Mouse (Mus musculus): ENCODE results near the gene C2cd6. TPM values are rescaled to one million over a fixed set of nuclear protein-coding genes. Genes with fewer than 3 reads are reported as not detected.

C2cd6 gene
- polyA plus RNA-seq, 1 experiment = not detected

DNA sequence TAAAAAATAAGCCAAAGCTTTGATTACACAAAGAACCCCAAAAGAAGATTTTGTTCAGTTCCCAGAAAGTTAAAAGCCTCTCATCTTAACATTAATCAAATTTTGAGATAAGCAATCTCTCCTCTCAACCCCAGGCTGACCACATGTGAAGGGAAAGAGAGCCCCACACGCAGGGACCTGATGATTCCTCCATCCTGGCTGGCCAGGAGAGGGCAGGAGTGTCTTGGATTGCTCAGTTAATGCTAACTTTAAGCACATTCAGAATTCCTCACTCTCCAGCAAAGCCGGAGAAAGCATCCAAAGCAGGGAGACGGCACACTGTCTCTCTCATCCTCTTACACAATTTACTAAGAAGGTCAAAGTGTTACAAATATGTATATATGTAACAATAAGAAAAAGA, 26.7 kb downstream of the C2cd6 start:
- peak; percentile 6 for DNase-seq
- no peaks in the 10 kb centered on the region for H3K4me1 ChIP-seq (ENCODE audit: control insufficient read depth, insufficient read depth, low read length)
- TF ChIP-seq CTCF (IDR thresholded peaks at IDR 0.05; ENCODE audit: insufficient read depth, low read length) (peak; percentile 59), POLR2A (IDR thresholded peaks at IDR 0.05; ENCODE audit: borderline replicate concordance, extremely low read depth, low read depth, low read length) (no peak)
- no peak overlapping the region for H3K4me3 ChIP-seq (replicated peaks; ENCODE audit: extremely low read depth, low read depth, low read length)
- 11% methylated on average over 3 of the region's 3 CpGs for WGBS

DNA sequence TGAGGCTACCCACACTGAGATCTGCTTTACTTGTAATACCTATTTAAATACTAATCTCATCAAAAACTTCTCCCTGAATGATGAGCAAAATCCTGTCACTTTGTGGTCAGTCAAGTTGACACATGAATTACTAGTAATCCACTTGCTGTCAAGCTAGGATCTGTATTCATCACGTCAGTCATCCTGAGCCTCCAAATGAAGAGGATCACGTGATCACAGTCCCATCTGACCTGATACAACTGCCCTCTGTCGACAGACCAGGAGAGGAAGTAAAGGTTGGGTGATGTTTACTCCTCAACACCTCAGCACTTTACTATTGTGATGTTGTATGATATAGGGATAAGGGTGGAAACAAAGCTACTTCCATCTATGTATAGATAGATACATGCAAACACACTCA, 31.0 kb downstream of the C2cd6 start:
- DNase-seq = no peak
- Histone ChIP-seq H3K4me3 (replicated peaks; ENCODE audit: extremely low read depth, low read depth, low read length) (no peak overlapping the region), H3K4me1 (ENCODE audit: control insufficient read depth, insufficient read depth, low read length) (no peaks in the 10 kb centered on the region)
- WGBS = 48% methylated on average over 3 of the region's 3 CpGs
- TF ChIP-seq POLR2A (IDR thresholded peaks at IDR 0.05; ENCODE audit: borderline replicate concordance, extremely low read depth, low read depth, low read length) (no peak), CTCF (IDR thresholded peaks at IDR 0.05; ENCODE audit: insufficient read depth, low read length) (no peak)

DNA sequence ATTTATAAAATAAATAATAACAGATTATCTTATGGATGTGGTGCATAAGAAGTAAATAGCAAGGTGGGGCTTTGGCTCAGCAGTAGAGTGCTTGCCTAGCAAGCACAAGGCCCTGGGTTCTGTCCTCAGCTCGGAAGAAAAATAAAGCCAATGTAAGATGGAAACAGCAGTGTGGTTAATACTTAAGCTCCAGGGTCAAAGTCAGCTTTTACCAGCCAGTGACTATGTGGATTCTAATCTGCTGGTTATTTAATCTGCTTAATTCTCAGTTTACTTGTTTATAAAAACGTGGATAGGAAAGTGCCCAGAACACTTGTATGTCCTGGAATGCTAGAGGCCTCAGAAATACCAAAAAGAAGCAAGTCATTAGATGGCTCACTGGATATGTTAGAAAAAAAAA, 37.7 kb downstream of the C2cd6 start:
- Histone ChIP-seq H3K4me1 (ENCODE audit: control insufficient read depth, insufficient read depth, low read length) (no peaks in the 10 kb centered on the region), H3K4me3 (replicated peaks; ENCODE audit: extremely low read depth, low read depth, low read length) (no peak overlapping the region)
- 62% methylated on average over 2 of the region's 2 CpGs for WGBS
- TF ChIP-seq POLR2A (IDR thresholded peaks at IDR 0.05; ENCODE audit: borderline replicate concordance, extremely low read depth, low read depth, low read length) = no peak
- TF ChIP-seq CTCF (IDR thresholded peaks at IDR 0.05; ENCODE audit: insufficient read depth, low read length) = no peak
- DNase-seq = no peak

DNA sequence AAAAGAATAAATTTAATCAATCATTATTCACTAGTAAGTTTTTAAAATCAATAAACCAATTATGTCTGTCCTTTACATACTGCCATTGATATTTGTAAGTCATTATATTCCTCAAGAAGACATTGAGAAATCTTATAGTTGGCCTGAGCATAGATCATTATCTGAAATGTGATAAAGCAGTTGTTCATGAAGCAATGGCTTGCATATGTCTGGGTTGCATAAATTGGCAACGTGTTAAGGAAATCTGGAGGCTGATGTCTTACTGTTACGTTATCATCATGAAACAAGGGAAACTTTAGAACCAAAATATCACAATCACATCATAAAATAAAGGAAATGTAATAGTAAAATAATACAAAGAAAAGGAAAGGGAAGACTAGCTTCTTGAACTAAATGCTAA, 43.4 kb downstream of the C2cd6 start:
- H3K4me1 ChIP-seq (ENCODE audit: control insufficient read depth, insufficient read depth, low read length) = no peaks in the 10 kb centered on the region
- H3K4me3 ChIP-seq (replicated peaks; ENCODE audit: extremely low read depth, low read depth, low read length) = no peak overlapping the region
- WGBS = 58% methylated on average over 2 of the region's 2 CpGs
- no peak for DNase-seq
- TF ChIP-seq POLR2A (IDR thresholded peaks at IDR 0.05; ENCODE audit: borderline replicate concordance, extremely low read depth, low read depth, low read length) = no peak
- TF ChIP-seq CTCF (IDR thresholded peaks at IDR 0.05; ENCODE audit: insufficient read depth, low read length) = no peak

DNA sequence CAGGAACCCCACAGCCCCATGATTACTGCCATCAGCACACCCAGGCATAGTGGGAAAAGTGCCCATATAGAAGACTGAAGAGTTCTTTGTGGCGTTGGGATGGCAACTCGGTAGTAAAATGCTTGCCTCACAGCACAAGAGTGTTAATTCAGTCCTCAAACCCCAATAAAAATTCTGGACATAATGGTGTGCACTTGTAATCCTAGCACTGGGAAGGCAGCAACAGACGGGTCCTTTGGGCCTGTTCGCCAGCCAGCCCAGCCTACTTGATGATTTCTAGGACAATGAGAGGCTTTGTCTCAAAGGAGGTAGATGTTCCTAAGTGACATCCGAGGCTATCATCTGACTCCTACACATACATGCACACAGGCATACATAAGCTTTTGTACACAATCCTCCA, 57.0 kb downstream of the C2cd6 start:
- no peak for DNase-seq
- Histone ChIP-seq H3K4me3 (replicated peaks; ENCODE audit: extremely low read depth, low read depth, low read length) (no peak overlapping the region), H3K4me1 (ENCODE audit: control insufficient read depth, insufficient read depth, low read length) (no peaks in the 10 kb centered on the region)
- TF ChIP-seq POLR2A (IDR thresholded peaks at IDR 0.05; ENCODE audit: borderline replicate concordance, extremely low read depth, low read depth, low read length) (no peak), CTCF (IDR thresholded peaks at IDR 0.05; ENCODE audit: insufficient read depth, low read length) (no peak)
- WGBS = 84% methylated on average over 5 of the region's 5 CpGs

DNA sequence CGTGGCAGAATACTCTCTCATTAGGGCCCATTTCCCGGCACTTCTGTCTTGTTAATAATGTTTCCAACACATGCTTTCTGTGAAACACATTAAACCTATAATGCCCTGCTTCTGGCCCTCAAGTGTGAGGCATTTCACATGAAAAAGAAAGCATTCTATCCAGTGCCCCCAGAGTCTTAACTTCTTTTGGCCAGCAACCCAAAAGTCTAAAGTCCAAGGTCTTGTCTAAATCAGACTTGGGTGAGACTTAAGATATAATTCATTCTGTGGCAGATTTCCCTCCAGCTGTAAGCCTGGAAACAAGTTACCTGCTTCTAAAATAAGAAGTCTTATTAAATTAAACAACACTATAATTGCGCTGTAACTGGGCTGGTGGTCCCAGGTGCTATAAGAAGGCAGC, 73.1 kb downstream of the C2cd6 start:
- Histone ChIP-seq H3K4me1 (ENCODE audit: control insufficient read depth, insufficient read depth, low read length) (no peaks in the 10 kb centered on the region), H3K4me3 (replicated peaks; ENCODE audit: extremely low read depth, low read depth, low read length) (no peak overlapping the region)
- no peak for TF ChIP-seq CTCF (IDR thresholded peaks at IDR 0.05; ENCODE audit: insufficient read depth, low read length)
- TF ChIP-seq POLR2A (IDR thresholded peaks at IDR 0.05; ENCODE audit: borderline replicate concordance, extremely low read depth, low read depth, low read length) = no peak
- DNase-seq = no peak
- WGBS = 76% methylated on average over 3 of the region's 3 CpGs

DNA sequence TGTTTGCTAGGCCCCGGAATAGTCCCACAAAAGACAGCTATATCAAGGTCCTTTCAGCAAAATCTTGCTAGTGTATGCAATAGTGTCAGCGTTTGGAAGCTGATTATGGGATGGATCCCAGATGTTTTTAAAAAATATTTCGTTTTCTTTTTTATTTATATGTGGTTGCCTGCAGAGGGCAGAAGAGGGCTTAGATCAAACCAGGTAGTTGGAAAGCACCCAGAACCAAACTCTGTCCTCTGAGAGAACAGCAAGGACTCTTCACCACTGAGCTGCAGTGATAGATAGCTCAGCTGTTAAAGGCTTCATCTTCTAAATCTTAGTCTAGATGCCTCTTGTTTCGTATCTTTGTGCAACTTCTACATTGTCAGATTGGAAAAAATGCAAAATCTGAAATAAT, 85.5 kb downstream of the C2cd6 start:
- DNase-seq = no peak
- 32% methylated on average over 4 of the region's 4 CpGs for WGBS
- Histone ChIP-seq H3K4me3 (replicated peaks; ENCODE audit: extremely low read depth, low read depth, low read length) (no peak overlapping the region), H3K4me1 (ENCODE audit: control insufficient read depth, insufficient read depth, low read length) (no peaks in the 10 kb centered on the region)
- TF ChIP-seq CTCF (IDR thresholded peaks at IDR 0.05; ENCODE audit: insufficient read depth, low read length) (no peak), POLR2A (IDR thresholded peaks at IDR 0.05; ENCODE audit: borderline replicate concordance, extremely low read depth, low read depth, low read length) (no peak)

Other genes with a start within 250 kb of the C2cd6 start
- 33.8 and 39.2 TPM in 2 replicates for gene Trak2, start 121.5 kb downstream of the C2cd6 start, polyA plus RNA-seq (2012; rRNA removed)
- 6.5 and 8.9 TPM in 2 replicates for gene Stradb, start 121.4 kb downstream of the C2cd6 start, polyA plus RNA-seq (2012; rRNA removed)
- 5.5 and 10.9 TPM in 2 replicates for gene Tmem237, start 25.5 kb upstream of the C2cd6 start, polyA plus RNA-seq (2012; rRNA removed)
- 0.93 and 0.97 TPM in 2 replicates for gene Mpp4, start 68.5 kb upstream of the C2cd6 start, polyA plus RNA-seq (2012; rRNA removed)
- 4.4 and 5.4 TPM in 2 replicates for gene Als2, start 142.3 kb upstream of the C2cd6 start, polyA plus RNA-seq (2012; rRNA removed)
- 0.07 TPM in 1 of 2 replicates, not detected in the other for gene Cdk15, start 162.0 kb upstream of the C2cd6 start, polyA plus RNA-seq (2012; rRNA removed)